Mouse (Mus musculus) limb, embryonic 10.5 days (tissue): ENCODE measurements around the gene Cmya5. TPM values are rescaled to one million over a fixed set of nuclear protein-coding genes. Genes with fewer than 3 reads are reported as not detected.
A peak's percentile ranks its signal among the peaks of the same experiment; 100 is the strongest.

Source experiments
- DNase-seq: peaks from one replicate; pipeline ENCODE4 v3.0.0-alpha.2; 2017; ENCODE audit warnings: low spot score
- H3K27ac ChIP-seq: fragments of 300-500 bp; sonication (generic); 2 replicates; pipeline ENCODE4 v1.5.1; 2016; ENCODE audit warnings: mild to moderate bottlenecking
- H3K27me3 ChIP-seq: fragments of 300-500 bp; sonication (generic); 2 replicates; pipeline ENCODE4 v1.6.1; 2016; ENCODE audit warnings: low read depth, mild to moderate bottlenecking; ENCODE audit not compliant: poor library complexity, severe bottlenecking
- H3K36me3 ChIP-seq: fragments of 300-500 bp; sonication (generic); 2 replicates; pipeline ENCODE4 v1.6.1; 2016; ENCODE audit warnings: mild to moderate bottlenecking, moderate library complexity
- H3K4me1 ChIP-seq: fragments of 300-500 bp; sonication (generic); 2 replicates; pipeline ENCODE4 v1.6.1; 2016
- H3K4me3 ChIP-seq: fragments of 300-500 bp; sonication (generic); 2 replicates; pipeline ENCODE4 v1.5.1; 2016; ENCODE audit warnings: mild to moderate bottlenecking, moderate library complexity
- H3K9me3 ChIP-seq: fragments of 300-500 bp; sonication (generic); replicated peaks from 2 replicates; pipeline ENCODE4 v1.6.1; 2016; ENCODE audit warnings: mild to moderate bottlenecking
- WGBS: fragments of 180-500 bp; shearing (Covaris S2); methylation state at CpG from one replicate; pipeline ENCODE4 v1.1.7; 2016; 5-methylcytosine and 5-hydroxymethylcytosine counted together
- polyA plus RNA-seq: library from polyadenylated mRNA; unstranded; fragments of >200 nt; fragmentation: Nextera tagmentation; extraction: Ambion mirVana; gene quantifications from 2 replicates; pipeline ENCODE4 v1.2.1, GENCODE M21; 2016

The Cmya5 gene
- polyA plus RNA-seq, 1 experiment from 2014 or later = 0.01 TPM

GRCm38 (mm10) chr13:93029337-93029736, 115.2 kb downstream of the Cmya5 start:
- Histone ChIP-seq H3K4me1 (no peaks in the 10 kb centered on the region), H3K27me3 (no peaks in the 10 kb centered on the region), H3K4me3 (no peak overlapping the region), H3K9me3 (no peaks in the 10 kb centered on the region), H3K36me3 (no peaks in the 10 kb centered on the region), H3K27ac (no peak overlapping the region)
- 90% methylated on average over 4 of the region's 4 CpGs for WGBS
- no peak for DNase-seq

GRCm38 (mm10) chr13:93024837-93025236, 119.7 kb downstream of the Cmya5 start:
- WGBS = 81% methylated on average over 2 of the region's 2 CpGs
- no peaks in the 10 kb centered on the region for H3K36me3 ChIP-seq
- no peaks in the 10 kb centered on the region for H3K27me3 ChIP-seq
- H3K27ac ChIP-seq = no peak overlapping the region
- no peaks in the 10 kb centered on the region; the same call in 1 of the 2 replicates for H3K4me1 ChIP-seq
- no peak for DNase-seq
- no peak overlapping the region for H3K4me3 ChIP-seq
- H3K9me3 ChIP-seq = no peaks in the 10 kb centered on the region

- 3% methylated on average over 1 of the region's 1 CpGs for WGBS
Observed at GRCm38 (mm10) chr13:93022158-93022557, 122.4 kb downstream of the Cmya5 start.

GRCm38 (mm10) chr13:93012952-93013351, 131.6 kb downstream of the Cmya5 start:
- Histone ChIP-seq H3K4me3 (no peak overlapping the region), H3K4me1 (no peaks in the 10 kb centered on the region), H3K27ac (no peak overlapping the region), H3K36me3 (no peaks in the 10 kb centered on the region), H3K9me3 (no peaks in the 10 kb centered on the region), H3K27me3 (no peaks in the 10 kb centered on the region)
- no peak for DNase-seq
- WGBS = 57% methylated on average over 8 of the region's 8 CpGs

More at GRCm38 (mm10) chr13:93022158-93022557, 122.4 kb downstream of the Cmya5 start:
- H3K36me3 ChIP-seq = no peaks in the 10 kb centered on the region
- no peak for DNase-seq
- no peaks in the 10 kb centered on the region for H3K9me3 ChIP-seq
- H3K4me3 ChIP-seq = no peak overlapping the region
- H3K27me3 ChIP-seq = no peaks in the 10 kb centered on the region
- no peak overlapping the region for H3K27ac ChIP-seq
- H3K4me1 ChIP-seq = no peaks in the 10 kb centered on the region; the same call in 1 of the 2 replicates

- no peak overlapping the region for H3K27ac ChIP-seq
- H3K4me3 ChIP-seq = no peak overlapping the region
- H3K9me3 ChIP-seq = no peaks in the 10 kb centered on the region
- no peaks in the 10 kb centered on the region for H3K27me3 ChIP-seq
- 94% methylated on average over 4 of the region's 4 CpGs for WGBS
- no peaks in the 10 kb centered on the region for H3K36me3 ChIP-seq
- no peak for DNase-seq
- no peaks in the 10 kb centered on the region for H3K4me1 ChIP-seq
Observed at GRCm38 (mm10) chr13:93011315-93011714, 133.2 kb downstream of the Cmya5 start.

- no peaks in the 10 kb centered on the region for H3K9me3 ChIP-seq
- no peaks in the 10 kb centered on the region for H3K36me3 ChIP-seq
- no peak overlapping the region for H3K27ac ChIP-seq
- H3K4me1 ChIP-seq = no peaks in the 10 kb centered on the region
- DNase-seq = no peak
- 83% methylated on average over 7 of the region's 7 CpGs for WGBS
- no peaks in the 10 kb centered on the region for H3K27me3 ChIP-seq
- no peak overlapping the region for H3K4me3 ChIP-seq
Observed at GRCm38 (mm10) chr13:93010524-93010923, 134.0 kb downstream of the Cmya5 start.

GRCm38 (mm10) chr13:93007078-93007477, 137.4 kb downstream of the Cmya5 start:
- H3K27me3 ChIP-seq = no peaks in the 10 kb centered on the region
- H3K4me1 ChIP-seq = no peaks in the 10 kb centered on the region
- H3K4me3 ChIP-seq = no peak overlapping the region
- no peaks in the 10 kb centered on the region for H3K9me3 ChIP-seq
- H3K36me3 ChIP-seq = no peaks in the 10 kb centered on the region
- H3K27ac ChIP-seq = no peak overlapping the region
- DNase-seq = no peak
- WGBS = 86% methylated on average over 4 of the region's 4 CpGs

- H3K27ac ChIP-seq = no peak overlapping the region
- no peaks in the 10 kb centered on the region for H3K27me3 ChIP-seq
- H3K36me3 ChIP-seq = no peaks in the 10 kb centered on the region
- no peaks in the 10 kb centered on the region for H3K4me1 ChIP-seq
- H3K4me3 ChIP-seq = no peak overlapping the region
- no peaks in the 10 kb centered on the region for H3K9me3 ChIP-seq
- no peak for DNase-seq
- WGBS = 87% methylated on average over 4 of the region's 4 CpGs
Observed at GRCm38 (mm10) chr13:93006347-93006746, 138.2 kb downstream of the Cmya5 start.

- WGBS = 83% methylated on average over 6 of the region's 6 CpGs
- Histone ChIP-seq H3K9me3 (no peaks in the 10 kb centered on the region), H3K27ac (no peak overlapping the region), H3K4me1 (no peaks in the 10 kb centered on the region; the same call in 1 of the 2 replicates), H3K36me3 (no peaks in the 10 kb centered on the region), H3K27me3 (no peaks in the 10 kb centered on the region), H3K4me3 (no peak overlapping the region)
- no peak for DNase-seq
Observed at GRCm38 (mm10) chr13:93004003-93004402, 140.5 kb downstream of the Cmya5 start.

- WGBS = 83% methylated on average over 2 of the region's 2 CpGs
- Histone ChIP-seq H3K9me3 (no peaks in the 10 kb centered on the region), H3K36me3 (no peaks in the 10 kb centered on the region), H3K27ac (no peak overlapping the region), H3K27me3 (no peaks in the 10 kb centered on the region), H3K4me3 (no peak overlapping the region), H3K4me1 (no peaks in the 10 kb centered on the region; the same call in 1 of the 2 replicates)
- no peak for DNase-seq
Observed at GRCm38 (mm10) chr13:93002456-93002855, 142.1 kb downstream of the Cmya5 start.

- Histone ChIP-seq H3K27me3 (no peaks in the 10 kb centered on the region), H3K36me3 (no peaks in the 10 kb centered on the region), H3K9me3 (no peaks in the 10 kb centered on the region), H3K4me1 (no peaks in the 10 kb centered on the region; the same call in 1 of the 2 replicates), H3K27ac (no peak overlapping the region), H3K4me3 (no peak overlapping the region)
- 82% methylated on average over 12 of the region's 12 CpGs for WGBS
- no peak for DNase-seq
Observed at GRCm38 (mm10) chr13:93000640-93001351, 143.7 kb downstream of the Cmya5 start.

- H3K9me3 ChIP-seq = no peaks in the 10 kb centered on the region
- WGBS = 48% methylated on average over 9 of the region's 9 CpGs
- H3K4me3 ChIP-seq = no peak overlapping the region
- no peak overlapping the region for H3K27ac ChIP-seq
- no peak for DNase-seq
- no peaks in the 10 kb centered on the region; the same call in 1 of the 2 replicates for H3K4me1 ChIP-seq
- H3K27me3 ChIP-seq = no peaks in the 10 kb centered on the region
- H3K36me3 ChIP-seq = no peaks in the 10 kb centered on the region
Observed at GRCm38 (mm10) chr13:92999860-93000259, 144.7 kb downstream of the Cmya5 start.

GRCm38 (mm10) chr13:92994743-92995142, 149.8 kb downstream of the Cmya5 start:
- no peaks in the 10 kb centered on the region for H3K9me3 ChIP-seq
- peak; percentile 8 for DNase-seq
- no peaks in the 10 kb centered on the region for H3K27me3 ChIP-seq
- H3K36me3 ChIP-seq = no peaks in the 10 kb centered on the region
- H3K4me3 ChIP-seq = no peak overlapping the region
- H3K4me1 ChIP-seq = no peaks in the 10 kb centered on the region
- H3K27ac ChIP-seq = no peak overlapping the region

- 86% methylated on average over 5 of the region's 5 CpGs for WGBS
- Histone ChIP-seq H3K36me3 (no peaks in the 10 kb centered on the region), H3K9me3 (no peaks in the 10 kb centered on the region), H3K27me3 (no peaks in the 10 kb centered on the region), H3K4me3 (no peak overlapping the region), H3K27ac (no peak overlapping the region), H3K4me1 (no peaks in the 10 kb centered on the region)
- DNase-seq = peak; percentile 12
Observed at GRCm38 (mm10) chr13:92992823-92993222, 151.7 kb downstream of the Cmya5 start.
